10 mouse cellular contexts compared by ENCODE assay signal in genomic region chr1:190927311-190927710, GRCm38 (mm10). TPM values are rescaled to one million over a fixed set of nuclear protein-coding genes. Genes with fewer than 3 reads are reported as not detected.
A peak's percentile ranks its signal among the peaks of the same experiment; 100 is the strongest.
DNase-seq lines count a peak whose midpoint lies in the region; ATAC-seq and TF ChIP-seq lines count a peak whose summit lies in the region.
"Had no signal": no experiment of that assay in that cellular context is flagged by ENCODE, and none has a peak within 500 bp of the region (broad histone marks: within the 10 kb centered on the region; RNA-seq: fewer than 3 reads in every experiment).

No protein-coding gene starts in this region.

- TF ChIP-seq EP300 in liver, postnatal 0 days (IDR thresholded peaks at IDR 0.05; ENCODE audit: low read depth): no peak

- H3K27me3 ChIP-seq in heart, embryonic 14.5 days (ENCODE audit: control insufficient read depth, insufficient read depth, low read length): no peaks in the 10 kb centered on the region
- H3K27me3 ChIP-seq in hindbrain, embryonic 13.5 days: no peaks in the 10 kb centered on the region
- no peaks in the 10 kb centered on the region for H3K27me3 ChIP-seq in liver, postnatal 0 days (ENCODE audit: insufficient read depth, low read length)

- no peak for DNase-seq in heart, postnatal 14 days
- DNase-seq in adipocyte (ENCODE audit: low spot score): peak; percentile 56
- DNase-seq in liver, postnatal 0 days: no peak
- DNase-seq in urinary bladder, postnatal 36 days (ENCODE audit: low spot score in 2 of 2): no peak
- no peak for DNase-seq in spleen, adult 12 weeks (ENCODE audit: low spot score)
- DNase-seq: layer of hippocampus, adult 9-11 months; thymus, postnatal 14 days had no signal

- H3K9ac ChIP-seq in heart, embryonic 14.5 days (ENCODE audit: low read length): no peak overlapping the region
- no peak overlapping the region for H3K9ac ChIP-seq in hindbrain, embryonic 13.5 days
- no peak overlapping the region for H3K9ac ChIP-seq in liver, postnatal 0 days (replicated peaks)

- intact Hi-C loops in heart, postnatal 14 days (cut with DNase I): no loop called here

- TF ChIP-seq CTCF in liver, postnatal 0 days (IDR thresholded peaks at IDR 0.05; ENCODE audit: low read depth): no peak

- peaks cover 3% of the 10 kb centered on the region; the same call in 1 of the 2 replicates for H3K36me3 ChIP-seq in heart, embryonic 14.5 days (ENCODE audit: control insufficient read depth, insufficient read depth, low read length)
- H3K36me3 ChIP-seq in hindbrain, embryonic 13.5 days: no peaks in the 10 kb centered on the region; the same call in 1 of the 2 replicates
- no peaks in the 10 kb centered on the region for H3K36me3 ChIP-seq in liver, postnatal 0 days (replicated peaks; ENCODE audit: insufficient read depth, low read length)

- H3K4me3 ChIP-seq in heart, embryonic 14.5 days (ENCODE audit: control insufficient read depth in 1 of 2, insufficient read depth in 1 of 2, low read depth in 1 of 2, low read length in 2 of 2): 0 out of 4 replicates have a peak overlapping the region, but pooled peaks of 1 of the 2 experiments have one; percentile 60
- no peak overlapping the region for H3K4me3 ChIP-seq in hindbrain, embryonic 13.5 days
- peak overlapping the region; percentile 86; the same call in 1 of the 2 replicates for H3K4me3 ChIP-seq in liver, postnatal 0 days (ENCODE audit: low read depth, low read length)

- H3K4me1 ChIP-seq in heart, embryonic 14.5 days (ENCODE audit: control insufficient read depth in 2 of 2, insufficient read depth in 2 of 2, low read length in 2 of 2): peaks cover 0 to 10% of the 10 kb centered on the region in 2 experiments
- H3K4me1 ChIP-seq in hindbrain, embryonic 13.5 days (replicated peaks): peaks cover 22% of the 10 kb centered on the region
- peaks cover 19% of the 10 kb centered on the region for H3K4me1 ChIP-seq in liver, postnatal 0 days (ENCODE audit: insufficient read depth)

- no peak overlapping the region for H3K27ac ChIP-seq in heart, embryonic 14.5 days (replicated peaks in 1 of 2; ENCODE audit: control insufficient read depth in 1 of 2, insufficient read depth in 1 of 2, low read depth in 2 of 2, low read length in 2 of 2)
- no peak overlapping the region for H3K27ac ChIP-seq in hindbrain, embryonic 13.5 days
- H3K27ac ChIP-seq in liver, postnatal 0 days (ENCODE audit: low read depth): no peak overlapping the region

- WGBS in heart, embryonic 14.5 days: 91% methylated on average over 3 of the region's 3 CpGs
- WGBS in hindbrain, embryonic 13.5 days: 95% methylated on average over 3 of the region's 3 CpGs
- 81% methylated on average over 3 of the region's 3 CpGs for WGBS in liver, postnatal 0 days (ENCODE audit: insufficient replicate concordance)

- H3K9me3 ChIP-seq in heart, embryonic 14.5 days (ENCODE audit: control insufficient read depth, low read length): no peaks in the 10 kb centered on the region
- no peaks in the 10 kb centered on the region for H3K9me3 ChIP-seq in hindbrain, embryonic 13.5 days
- H3K9me3 ChIP-seq in liver, postnatal 0 days (ENCODE audit: low read length): no peaks in the 10 kb centered on the region

- no peak for ATAC-seq in heart, embryonic 14.5 days (ENCODE audit: insufficient number of reproducible peaks, insufficient read depth, low FRiP score, low read depth)
- ATAC-seq in hindbrain, embryonic 13.5 days (ENCODE audit: low FRiP score): no peak
- no peak for ATAC-seq in liver, postnatal 0 days
- ATAC-seq in megakaryocyte-erythroid progenitor cell, adult 5-6 weeks (replicated peaks; ENCODE audit: low FRiP score, low TSS enrichment, poor library complexity, severe bottlenecking): no peak

- H3K4me2 ChIP-seq in heart, embryonic 14.5 days (ENCODE audit: low read length): peak overlapping the region; percentile 85
- H3K4me2 ChIP-seq in hindbrain, embryonic 13.5 days: peak overlapping the region; percentile 62
- peak overlapping the region; percentile 97 for H3K4me2 ChIP-seq in liver, postnatal 0 days (ENCODE audit: low read depth, low read length)

RNA-seq across cellular contexts. Expression of gene Angel2, which starts 2.4 kb away (rescaled TPM):
- 28.6 and 35.4 TPM in 2 replicates for polyA plus RNA-seq in heart, embryonic 14.5 days (2014; fragmentation: Nextera tagmentation; extraction: Ambion mirVana)
- 10 to 100 TPM; 30.1 to 33.0 TPM for total RNA-seq in heart, postnatal 14 days (2021)
- polyA plus RNA-seq in hindbrain, embryonic 13.5 days (2015; fragmentation: Nextera tagmentation; extraction: Ambion mirVana): 55.4 and 57.0 TPM in 2 replicates
- 13.3 and 15.8 TPM in 2 replicates for polyA plus RNA-seq in liver, postnatal 0 days (2015; fragmentation: Nextera tagmentation; extraction: Ambion mirVana)
- 36.3 and 39.8 TPM in 2 replicates for total RNA-seq in megakaryocyte-erythroid progenitor cell, adult 5-6 weeks (2014; fragmentation: Nextera tagmentation)
- total RNA-seq in megakaryocyte-erythroid progenitor cell, adult 5-6 weeks (2017): 37.0 and 42.6 TPM in 2 replicates

RNA-seq across cellular contexts. Expression of gene Rps6kc1, which starts 15.7 kb away (rescaled TPM):
- polyA plus RNA-seq in heart, embryonic 14.5 days (2014; fragmentation: Nextera tagmentation; extraction: Ambion mirVana): 10.7 and 10.8 TPM in 2 replicates
- total RNA-seq in heart, postnatal 14 days (2021): 10 to 100 TPM; 16.3 to 19.2 TPM
- 28.6 and 29.5 TPM in 2 replicates for polyA plus RNA-seq in hindbrain, embryonic 13.5 days (2015; fragmentation: Nextera tagmentation; extraction: Ambion mirVana)
- polyA plus RNA-seq in liver, postnatal 0 days (2015; fragmentation: Nextera tagmentation; extraction: Ambion mirVana): 2.9 and 3.9 TPM in 2 replicates
- total RNA-seq in megakaryocyte-erythroid progenitor cell, adult 5-6 weeks (2014; fragmentation: Nextera tagmentation): 10.3 and 20.0 TPM in 2 replicates
- 17.3 and 22.1 TPM in 2 replicates for total RNA-seq in megakaryocyte-erythroid progenitor cell, adult 5-6 weeks (2017)

RNA-seq across cellular contexts. Expression of gene Vash2, which starts 51.8 kb away (rescaled TPM):
- polyA plus RNA-seq in heart, embryonic 14.5 days (2014; fragmentation: Nextera tagmentation; extraction: Ambion mirVana): 60.7 and 63.4 TPM in 2 replicates
- 1 to 10 TPM; 1.4 to 1.7 TPM for total RNA-seq in heart, postnatal 14 days (2021)
- 92.4 and 94.1 TPM in 2 replicates for polyA plus RNA-seq in hindbrain, embryonic 13.5 days (2015; fragmentation: Nextera tagmentation; extraction: Ambion mirVana)
- polyA plus RNA-seq in liver, postnatal 0 days (2015; fragmentation: Nextera tagmentation; extraction: Ambion mirVana): 0.27 and 0.31 TPM in 2 replicates
- total RNA-seq in megakaryocyte-erythroid progenitor cell, adult 5-6 weeks (2014; fragmentation: Nextera tagmentation): not detected in 2 replicates
- total RNA-seq in megakaryocyte-erythroid progenitor cell, adult 5-6 weeks (2017): not detected in 2 replicates

Comparison
In these comparisons a context has a peak if more than half of its experiments do, and no peak if none do; other contexts are left out.
1. RNA of gene Vash2, which starts 51.8 kb away (polyA plus RNA-seq): 92.4 to 94.1 TPM in hindbrain, embryonic 13.5 days and 60.7 to 63.4 TPM in heart, embryonic 14.5 days; 0.27 to 0.31 TPM in liver, postnatal 0 days; every median in the first group is over 10 times any median in the second.
2. Peak in every context shown above with its lines, with median percentiles within 50 percentile points of each other: H3K4me2 ChIP-seq.